Mouse (Mus musculus) mature B cell (primary cell): ENCODE results near the gene Tmem88.

Experiments
- in situ Hi-C: fragments of 300-500 bp; cut with MboI; formaldehyde crosslinking; loops from 2 replicates; pipeline ENCODE4 v1.14.3; 2019

Gene Tmem88

GRCm38 (mm10) chr11:69416509-69416908 is 18.5 kb upstream of the Tmem88 start:
- in situ Hi-C loops: no loop called here

GRCm38 (mm10) chr11:69415668-69416451 is 17.8 kb upstream of the Tmem88 start:
- in situ Hi-C loops: no loop called here

- in situ Hi-C loops: no loop called here
Observed at GRCm38 (mm10) chr11:69415327-69415667, 17.3 kb upstream of the Tmem88 start.

GRCm38 (mm10) chr11:69414421-69415326 is 16.6 kb upstream of the Tmem88 start:
- in situ Hi-C loops: no loop called here

GRCm38 (mm10) chr11:69413221-69414181 is 15.5 kb upstream of the Tmem88 start, which contains the start of gene Kdm6b:
Gene Kdm6b, minus strand, starts transcription at chr11:69413675.
- in situ Hi-C loops: no loop called here

- in situ Hi-C loops: no loop called here
Observed at GRCm38 (mm10) chr11:69412548-69412947, 14.5 kb upstream of the Tmem88 start.

GRCm38 (mm10) chr11:69411538-69412203 is 13.6 kb upstream of the Tmem88 start:
- in situ Hi-C loops: no loop called here

- in situ Hi-C loops: no loop called here
Observed at GRCm38 (mm10) chr11:69411073-69411535, 13.1 kb upstream of the Tmem88 start.

- in situ Hi-C loops: no loop called here
Observed at GRCm38 (mm10) chr11:69410310-69411072, 12.5 kb upstream of the Tmem88 start.

- in situ Hi-C loops: no loop called here
Observed at GRCm38 (mm10) chr11:69410045-69410309, 11.9 kb upstream of the Tmem88 start.

- in situ Hi-C loops: no loop called here
Observed at GRCm38 (mm10) chr11:69409378-69410044, 11.5 kb upstream of the Tmem88 start.

- in situ Hi-C loops: no loop called here
Observed at GRCm38 (mm10) chr11:69408541-69409377, 10.7 kb upstream of the Tmem88 start.

GRCm38 (mm10) chr11:69407724-69408004 is 9.6 kb upstream of the Tmem88 start:
- in situ Hi-C loops: no loop called here

- in situ Hi-C loops: no loop called here
Observed at GRCm38 (mm10) chr11:69406867-69407723, 9.1 kb upstream of the Tmem88 start.

GRCm38 (mm10) chr11:69406282-69406681 is 8.2 kb upstream of the Tmem88 start:
- in situ Hi-C loops: no loop called here

- in situ Hi-C loops: no loop called here
Observed at GRCm38 (mm10) chr11:69405397-69406200, 7.6 kb upstream of the Tmem88 start.
